Mouse (Mus musculus): ENCODE data around the gene Gm4177.
"Not testable (repeated sequence)": the region's sequence is repeated elsewhere in the genome, so short reads cannot be mapped to it uniquely, and the experiment has no call there.

Gene Gm4177

DNA sequence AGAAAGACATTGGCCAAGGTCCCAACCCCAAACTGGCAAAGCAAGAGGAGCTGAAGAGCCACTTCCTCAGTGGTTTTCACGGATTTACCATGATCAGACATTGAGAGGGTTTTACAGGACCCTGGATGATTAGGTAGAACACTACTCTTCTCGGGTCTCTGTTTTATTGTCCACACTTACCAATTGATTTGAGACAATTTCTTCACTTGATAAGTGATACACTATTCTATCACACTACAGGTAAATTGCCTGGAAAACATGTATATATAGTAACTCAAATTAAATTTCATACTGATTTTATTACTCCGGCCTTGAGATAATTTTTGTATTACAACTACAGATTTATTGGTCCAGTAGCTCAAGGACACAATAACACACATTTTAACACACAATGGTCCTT lies at the start of gene Gm4177:
TSS of gene Gm4177 (minus strand) at position 101 of the 400 bp plus-strand sequence.
- not testable (repeated sequence) for DNase-seq

DNA sequence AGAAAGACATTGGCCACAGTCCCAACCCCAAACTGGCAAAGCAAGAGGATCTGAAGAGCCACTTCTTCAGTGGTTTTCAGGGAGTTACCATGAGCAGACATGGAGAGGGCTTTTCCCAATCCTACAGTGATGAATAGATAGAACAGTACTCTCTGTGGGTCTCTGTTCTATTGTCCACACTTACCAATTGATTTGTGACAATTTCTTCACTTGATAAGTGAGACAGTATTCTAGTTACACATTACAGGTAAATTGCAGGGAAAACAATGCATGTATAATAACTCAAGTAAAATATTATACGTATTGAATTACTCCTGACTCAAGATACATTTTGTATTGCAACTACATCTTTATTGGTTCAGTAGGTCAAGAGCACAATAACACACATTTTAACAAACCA lies 47.6 kb upstream of the Gm4177 start, which contains the start of gene Gm5725:
TSS of gene Gm5725 (minus strand) at position 101 of the 400 bp plus-strand sequence.
- DNase-seq: not testable (repeated sequence)

DNA sequence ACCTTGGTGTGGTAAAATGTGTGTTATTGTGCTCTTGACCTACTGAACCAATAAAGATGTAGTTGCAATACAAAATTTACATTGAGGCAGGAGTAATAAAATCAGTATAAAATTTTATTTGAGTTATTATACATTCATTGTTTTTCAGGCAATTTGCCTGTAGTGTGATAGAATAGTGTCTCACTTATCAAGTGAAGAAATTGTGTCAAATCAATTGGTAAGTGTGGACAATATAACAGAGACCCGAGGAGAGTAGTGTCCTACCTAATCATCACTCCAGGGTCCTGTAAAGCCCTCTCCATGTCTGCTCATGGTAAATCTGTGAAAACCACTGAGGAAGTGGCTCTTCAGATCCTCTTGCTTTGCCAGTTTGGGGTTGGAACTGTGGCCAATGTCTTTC lies 35.5 kb upstream of the Gm4177 start, which contains the start of gene Vmn1r135:
TSS of gene Vmn1r135 (plus strand) at position 301 of the 400 bp plus-strand sequence.
- DNase-seq: not testable (repeated sequence)

DNA sequence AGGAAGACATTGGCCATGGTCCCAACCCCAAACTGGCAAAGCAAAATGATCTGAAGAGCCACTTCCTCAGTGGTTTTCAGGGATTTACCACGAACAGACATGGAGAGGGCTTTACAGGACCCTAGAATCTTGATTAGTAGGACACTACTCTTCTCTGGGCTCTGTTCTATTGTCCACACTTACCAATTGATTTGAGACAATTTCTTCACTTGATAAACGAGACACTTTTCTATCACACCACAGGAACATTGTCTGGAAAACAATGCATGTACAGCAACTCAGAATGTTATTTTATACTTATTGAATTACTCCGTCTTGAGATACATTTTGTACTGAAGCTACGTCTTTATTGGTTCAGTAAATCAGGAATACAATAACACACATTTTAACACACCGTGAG lies 35.2 kb downstream of the Gm4177 start, which contains the start of gene Gm4175:
TSS of gene Gm4175 (minus strand) at position 101 of the 400 bp plus-strand sequence.
- DNase-seq: not testable (repeated sequence)
